Mouse (Mus musculus): ENCODE results near the gene Wwox. TPM values are rescaled to one million over a fixed set of nuclear protein-coding genes. Genes with fewer than 3 reads are reported as not detected.

Gene Wwox
- polyA plus RNA-seq, 1 experiment: 17.3 TPM

DNA sequence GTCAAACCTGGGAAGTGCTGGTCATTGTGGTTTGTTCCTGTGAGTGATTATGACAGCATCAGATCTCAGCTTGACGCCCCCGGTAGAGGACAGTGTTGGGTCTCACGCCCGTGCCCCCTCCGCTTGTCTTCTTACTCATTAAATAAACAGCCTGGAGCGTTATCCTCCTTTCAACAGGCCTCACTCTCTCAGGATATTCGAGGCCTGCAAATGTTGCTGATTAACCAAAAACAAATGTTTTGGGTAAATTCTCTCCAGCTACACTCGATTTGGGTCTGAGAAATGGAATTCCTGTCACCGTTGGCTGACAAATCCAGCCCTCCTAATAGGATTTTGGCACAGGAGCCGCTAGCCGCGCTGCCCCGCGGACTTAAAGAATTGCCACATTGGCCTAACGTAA lies 115.5 kb downstream of the Wwox start:
- no peak for TF ChIP-seq POLR2A (IDR thresholded peaks at IDR 0.05; ENCODE audit: extremely low read depth, insufficient read depth, low read length)
- TF ChIP-seq CTCF (IDR thresholded peaks at IDR 0.05; ENCODE audit: extremely low read depth, insufficient read depth, low read length): no peak

DNA sequence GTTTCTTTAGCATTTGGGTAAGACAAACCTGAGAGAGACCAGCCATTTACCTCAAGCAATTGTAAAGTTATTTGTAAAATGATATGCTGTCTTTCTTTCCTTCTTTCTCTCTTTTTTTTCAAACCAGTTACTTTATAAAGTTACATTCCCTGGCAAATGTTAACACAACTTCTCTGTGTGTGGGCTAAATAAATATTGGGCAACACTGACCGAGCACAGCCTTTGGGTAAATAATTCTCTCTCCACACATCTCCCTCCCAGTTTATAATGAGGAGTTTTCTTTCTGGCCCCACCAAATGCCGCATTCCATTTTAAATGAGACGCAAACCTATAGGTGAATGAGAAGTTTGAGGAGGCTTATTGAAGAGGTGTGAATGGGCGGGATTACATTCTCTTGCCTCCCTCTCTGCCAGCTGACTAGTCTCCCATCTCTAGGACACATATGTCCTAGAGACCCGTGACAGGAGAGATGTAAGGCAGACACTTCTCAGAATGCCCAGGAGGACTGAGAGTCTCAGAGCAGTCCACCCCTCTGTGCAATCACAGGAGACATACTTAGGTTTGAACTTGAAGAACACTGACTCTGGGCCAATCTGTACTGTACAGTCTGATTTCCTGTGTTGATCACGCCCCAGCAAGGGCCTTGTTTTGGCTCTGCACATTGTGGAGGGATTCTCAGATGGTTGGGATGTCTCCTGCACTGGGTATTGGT lies 116.2 kb downstream of the Wwox start:
- Histone ChIP-seq H3K4me1 (ENCODE audit: control insufficient read depth, insufficient read depth, low read length) (no peaks in the 10 kb centered on the region), H3K4me3 (ENCODE audit: insufficient read depth, low read length) (no peak overlapping the region), H3K27ac (ENCODE audit: insufficient read depth, low read length) (no peak overlapping the region)
- no peak for TF ChIP-seq POLR2A (IDR thresholded peaks at IDR 0.05; ENCODE audit: extremely low read depth, insufficient read depth, low read length)
- TF ChIP-seq CTCF (IDR thresholded peaks at IDR 0.05; ENCODE audit: extremely low read depth, insufficient read depth, low read length): no peak

More for the DNA sequence above, 115.5 kb downstream of the Wwox start:
- Histone ChIP-seq H3K4me3 (ENCODE audit: insufficient read depth, low read length) (no peak overlapping the region), H3K27ac (ENCODE audit: insufficient read depth, low read length) (no peak overlapping the region), H3K4me1 (ENCODE audit: control insufficient read depth, insufficient read depth, low read length) (no peaks in the 10 kb centered on the region)

- no peak overlapping the region for H3K4me3 ChIP-seq (ENCODE audit: insufficient read depth, low read length)
- H3K4me1 ChIP-seq (ENCODE audit: control insufficient read depth, insufficient read depth, low read length): no peaks in the 10 kb centered on the region
- TF ChIP-seq POLR2A (IDR thresholded peaks at IDR 0.05; ENCODE audit: extremely low read depth, insufficient read depth, low read length) (no peak), CTCF (IDR thresholded peaks at IDR 0.05; ENCODE audit: extremely low read depth, insufficient read depth, low read length) (no peak)
- no peak overlapping the region for H3K27ac ChIP-seq (ENCODE audit: insufficient read depth, low read length)
Observed at GRCm38 (mm10) chr8:114561191-114561590, 121.7 kb downstream of the Wwox start.

- Histone ChIP-seq H3K27ac (ENCODE audit: insufficient read depth, low read length) (no peak overlapping the region), H3K4me3 (ENCODE audit: insufficient read depth, low read length) (no peak overlapping the region), H3K4me1 (ENCODE audit: control insufficient read depth, insufficient read depth, low read length) (no peaks in the 10 kb centered on the region)
- TF ChIP-seq CTCF (IDR thresholded peaks at IDR 0.05; ENCODE audit: extremely low read depth, insufficient read depth, low read length) (no peak), POLR2A (IDR thresholded peaks at IDR 0.05; ENCODE audit: extremely low read depth, insufficient read depth, low read length) (no peak)
Observed at GRCm38 (mm10) chr8:114562486-114562885, 123.0 kb downstream of the Wwox start.

DNA sequence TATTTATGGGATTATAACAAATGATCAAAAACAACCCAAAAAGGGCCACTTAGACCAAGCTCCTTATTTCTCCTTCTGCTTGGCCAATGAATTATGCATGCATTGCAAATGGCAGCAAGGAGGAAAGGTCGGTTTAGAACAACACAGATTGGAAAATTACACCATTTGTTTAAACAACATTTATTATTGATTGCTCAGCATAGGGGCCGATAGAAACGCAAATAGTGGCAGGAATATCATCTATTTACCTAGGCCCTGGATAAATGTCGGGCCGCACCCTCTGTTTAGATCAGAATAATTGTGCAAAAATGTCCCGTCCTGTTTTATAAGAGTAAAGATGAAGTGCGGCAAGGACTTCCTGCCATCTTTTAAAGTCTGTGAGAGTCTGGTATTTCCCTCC lies 123.9 kb downstream of the Wwox start:
- Histone ChIP-seq H3K4me3 (ENCODE audit: insufficient read depth, low read length) (no peak overlapping the region), H3K27ac (ENCODE audit: insufficient read depth, low read length) (no peak overlapping the region), H3K4me1 (ENCODE audit: control insufficient read depth, insufficient read depth, low read length) (no peaks in the 10 kb centered on the region)
- TF ChIP-seq POLR2A (IDR thresholded peaks at IDR 0.05; ENCODE audit: extremely low read depth, insufficient read depth, low read length): no peak
- no peak for TF ChIP-seq CTCF (IDR thresholded peaks at IDR 0.05; ENCODE audit: extremely low read depth, insufficient read depth, low read length)

DNA sequence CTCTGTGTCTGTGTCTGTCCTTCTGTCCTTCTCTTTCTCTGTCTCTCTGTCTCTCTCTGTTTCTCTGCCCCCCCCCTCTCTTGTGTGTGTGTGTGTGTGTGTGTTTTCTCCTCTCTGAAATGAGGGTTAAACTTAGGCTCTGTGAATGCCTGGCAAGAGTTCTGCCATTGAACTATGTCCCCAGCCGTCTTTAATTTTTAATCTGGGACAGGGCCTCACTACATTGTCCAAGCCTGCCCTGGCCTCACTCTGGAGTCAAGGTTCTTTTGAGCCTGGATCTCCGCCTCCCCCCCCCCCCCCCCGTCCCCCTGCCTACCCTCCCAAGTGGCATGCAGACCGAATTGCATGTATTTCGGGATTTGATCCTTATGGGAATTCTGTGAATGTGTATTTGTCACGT lies 124.6 kb downstream of the Wwox start:
- TF ChIP-seq CTCF (IDR thresholded peaks at IDR 0.05; ENCODE audit: extremely low read depth, insufficient read depth, low read length) (no peak), POLR2A (IDR thresholded peaks at IDR 0.05; ENCODE audit: extremely low read depth, insufficient read depth, low read length) (no peak)
- no peaks in the 10 kb centered on the region for H3K4me1 ChIP-seq (ENCODE audit: control insufficient read depth, insufficient read depth, low read length)
- no peak overlapping the region for H3K27ac ChIP-seq (ENCODE audit: insufficient read depth, low read length)
- no peak overlapping the region for H3K4me3 ChIP-seq (ENCODE audit: insufficient read depth, low read length)

DNA sequence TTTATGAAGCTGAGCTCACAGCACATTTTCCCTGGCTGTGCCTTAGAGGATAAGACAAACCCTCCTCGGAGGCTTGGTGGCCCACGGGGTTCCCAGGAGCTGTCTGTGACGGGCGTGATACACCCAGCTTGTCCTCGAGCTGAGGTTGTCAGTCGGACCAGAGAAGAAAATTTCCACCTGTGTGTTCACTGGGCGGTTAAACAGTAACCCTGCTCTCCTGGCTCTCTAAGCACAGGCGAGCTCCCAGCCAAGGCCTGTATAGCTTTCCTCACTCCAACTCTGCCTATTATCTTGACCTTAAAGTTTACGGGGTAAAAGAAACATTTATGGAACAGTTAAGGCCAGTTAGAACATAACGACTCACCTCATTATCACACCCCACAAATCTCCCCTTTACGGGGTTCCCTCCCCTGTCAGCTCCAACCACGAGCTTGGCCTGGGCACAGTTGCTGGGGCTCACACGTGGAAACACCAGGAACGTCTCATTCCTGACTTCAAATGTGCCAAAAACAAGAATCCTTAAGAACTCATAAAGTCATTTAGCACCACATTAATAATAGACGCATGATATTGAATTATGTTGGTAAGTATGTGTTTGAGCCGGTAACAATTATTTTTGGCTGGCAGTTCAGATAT lies 129.2 kb downstream of the Wwox start:
- no peak overlapping the region for H3K4me3 ChIP-seq (ENCODE audit: insufficient read depth, low read length)
- no peak overlapping the region for H3K27ac ChIP-seq (ENCODE audit: insufficient read depth, low read length)
- no peak for TF ChIP-seq POLR2A (IDR thresholded peaks at IDR 0.05; ENCODE audit: extremely low read depth, insufficient read depth, low read length)
- TF ChIP-seq CTCF (IDR thresholded peaks at IDR 0.05; ENCODE audit: extremely low read depth, insufficient read depth, low read length): no peak
- no peaks in the 10 kb centered on the region for H3K4me1 ChIP-seq (ENCODE audit: control insufficient read depth, insufficient read depth, low read length)

DNA sequence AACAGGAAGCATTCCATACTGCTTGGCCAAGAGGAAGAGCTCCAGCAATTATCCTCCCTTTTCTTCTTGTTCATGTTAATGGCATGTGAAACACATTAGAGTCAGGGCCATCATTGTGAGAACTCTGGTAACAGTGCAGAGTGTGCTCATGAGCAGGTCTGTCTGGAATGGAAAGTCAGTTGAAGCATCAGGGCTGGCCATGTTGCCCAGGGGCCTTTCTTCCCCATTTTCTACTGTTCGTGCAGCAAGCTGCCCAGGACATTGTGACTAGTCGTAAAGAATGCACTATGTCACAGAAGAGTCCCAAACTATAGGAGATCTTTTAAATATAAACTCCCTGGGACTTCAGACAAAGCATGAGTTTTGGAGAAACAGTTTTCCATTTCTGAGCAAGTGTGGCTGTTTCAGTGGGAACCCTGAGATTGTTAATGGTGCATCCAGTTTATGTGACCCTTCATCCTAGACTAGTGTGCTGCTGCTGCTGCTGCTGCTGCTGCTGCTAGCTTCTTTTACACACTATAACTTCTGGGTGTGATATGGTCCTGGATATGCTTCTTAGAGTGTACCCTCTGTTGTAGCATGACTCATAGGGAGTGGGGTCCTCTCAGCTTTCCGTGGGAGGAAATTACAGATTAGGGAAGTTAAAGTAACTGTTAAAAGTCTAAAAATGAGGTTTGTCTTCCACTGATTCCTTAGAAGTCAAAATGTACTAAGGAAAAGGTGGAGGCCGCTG lies 133.7 kb downstream of the Wwox start:
- Histone ChIP-seq H3K4me1 (ENCODE audit: control insufficient read depth, insufficient read depth, low read length) (no peaks in the 10 kb centered on the region), H3K4me3 (ENCODE audit: insufficient read depth, low read length) (no peak overlapping the region), H3K27ac (ENCODE audit: insufficient read depth, low read length) (no peak overlapping the region)
- no peak for TF ChIP-seq POLR2A (IDR thresholded peaks at IDR 0.05; ENCODE audit: extremely low read depth, insufficient read depth, low read length)
- TF ChIP-seq CTCF (IDR thresholded peaks at IDR 0.05; ENCODE audit: extremely low read depth, insufficient read depth, low read length): no peak

DNA sequence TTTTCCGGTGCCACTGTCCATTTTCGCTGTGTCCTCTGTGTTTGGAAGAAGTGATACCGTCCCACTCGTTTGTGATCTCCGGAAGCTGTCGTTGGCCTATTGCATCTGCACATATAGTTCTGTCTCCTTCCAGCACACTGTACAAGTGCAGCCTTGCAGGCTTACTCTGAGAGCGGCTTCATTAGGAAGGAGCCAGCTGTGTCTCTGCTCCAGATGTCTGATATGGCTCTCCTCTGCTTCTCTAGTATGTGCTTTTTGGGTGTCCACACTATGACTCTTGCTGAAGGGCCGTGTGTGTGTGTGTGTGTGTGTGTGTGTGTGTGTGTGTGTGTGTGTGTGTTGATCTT lies 134.3 kb downstream of the Wwox start:
- Histone ChIP-seq H3K27ac (ENCODE audit: insufficient read depth, low read length) (no peak overlapping the region), H3K4me3 (ENCODE audit: insufficient read depth, low read length) (no peak overlapping the region), H3K4me1 (ENCODE audit: control insufficient read depth, insufficient read depth, low read length) (no peaks in the 10 kb centered on the region)
- TF ChIP-seq CTCF (IDR thresholded peaks at IDR 0.05; ENCODE audit: extremely low read depth, insufficient read depth, low read length) (no peak), POLR2A (IDR thresholded peaks at IDR 0.05; ENCODE audit: extremely low read depth, insufficient read depth, low read length) (no peak)
